Mouse (Mus musculus) cerebellum, adult (tissue): ENCODE data around the gene Cyp2c70.
"Not testable (repeated sequence)": the region's sequence is repeated elsewhere in the genome, so short reads cannot be mapped to it uniquely, and the experiment has no call there.

ENCODE experiments used
- ATAC-seq: cut with Nextera tagmentation; 2 replicates; pipeline ENCODE4 v1.9.2; 2017; ENCODE audit warnings: mild to moderate bottlenecking, moderate library complexity, mixed read lengths; ENCODE audit not compliant: insufficient number of reproducible peaks, low FRiP score, low TSS enrichment

Cyp2c70 gene

GRCm38 (mm10) chr19:40187160-40187559, at the start of gene Cyp2c70:
TSS of gene Cyp2c70 (minus strand) at chr19:40187333.
- no peak for ATAC-seq

- no peak for ATAC-seq
Observed at GRCm38 (mm10) chr19:40232560-40232959, 45.4 kb upstream of the Cyp2c70 start.

- ATAC-seq, result no peak
Observed at GRCm38 (mm10) chr19:40231825-40232541, 44.9 kb upstream of the Cyp2c70 start.

- ATAC-seq, result no peak
Observed at GRCm38 (mm10) chr19:40231074-40231738, 44.1 kb upstream of the Cyp2c70 start.

GRCm38 (mm10) chr19:40226516-40227151, 39.5 kb upstream of the Cyp2c70 start:
- no peak for ATAC-seq

- ATAC-seq, result no peak
Observed at GRCm38 (mm10) chr19:40225761-40226110, 38.6 kb upstream of the Cyp2c70 start.

- ATAC-seq, result peak; percentile 58; the same call in 1 of the 2 replicates
Observed at GRCm38 (mm10) chr19:40225102-40225760, 38.1 kb upstream of the Cyp2c70 start.

- ATAC-seq, result not testable (repeated sequence)
Observed at GRCm38 (mm10) chr19:40222307-40222706, 35.2 kb upstream of the Cyp2c70 start.

GRCm38 (mm10) chr19:40220878-40221277, 33.7 kb upstream of the Cyp2c70 start:
- no peak for ATAC-seq

GRCm38 (mm10) chr19:40202947-40203346, 15.8 kb upstream of the Cyp2c70 start:
- ATAC-seq, result not testable (repeated sequence)

GRCm38 (mm10) chr19:40190596-40190995, 3.5 kb upstream of the Cyp2c70 start:
- no peak for ATAC-seq

- no peak for ATAC-seq
Observed at GRCm38 (mm10) chr19:40183600-40183999, 3.5 kb downstream of the Cyp2c70 start.

- no peak for ATAC-seq
Observed at GRCm38 (mm10) chr19:40178311-40178710, 8.8 kb downstream of the Cyp2c70 start.

- not testable (repeated sequence) for ATAC-seq
Observed at GRCm38 (mm10) chr19:40168391-40168790, 18.7 kb downstream of the Cyp2c70 start.

GRCm38 (mm10) chr19:40126996-40127395, 60.1 kb downstream of the Cyp2c70 start:
- not testable (repeated sequence) for ATAC-seq

- not testable (repeated sequence) for ATAC-seq
Observed at GRCm38 (mm10) chr19:40125165-40125564, 62.0 kb downstream of the Cyp2c70 start.

GRCm38 (mm10) chr19:40119624-40120023, 67.5 kb downstream of the Cyp2c70 start:
- ATAC-seq, result not testable (repeated sequence)
